Mouse (Mus musculus) brain, embryonic 14.5 days (tissue): Measurements from ENCODE around the gene Fam222a. TPM values are rescaled to one million over a fixed set of nuclear protein-coding genes. Genes with fewer than 3 reads are reported as not detected.

Experiments
- DNase-seq: peaks from one replicate; pipeline ENCODE4 v3.0.0-alpha.2; 2011; ENCODE audit warnings: low read depth
- CTCF ChIP-seq: fragments of 200-500 bp; IDR thresholded peaks from 2 replicates; pipeline ENCODE4 v1.5.1; 2012; ENCODE audit warnings: inconsistent platforms, mild to moderate bottlenecking, moderate library complexity, borderline replicate concordance; ENCODE audit not compliant: insufficient read depth, insufficient read length; ENCODE audit errors: extremely low read depth
- POLR2A ChIP-seq: fragments of 200-500 bp; IDR thresholded peaks from 2 replicates; pipeline ENCODE4 v1.6.1; 2012; ENCODE audit warnings: mild to moderate bottlenecking, inconsistent platforms, borderline replicate concordance; ENCODE audit not compliant: poor library complexity, insufficient read depth, insufficient read length, severe bottlenecking; ENCODE audit errors: extremely low read depth
- polyA plus RNA-seq: library from polyadenylated mRNA; depleted of rRNA; stranded (reverse); fragments of >200 nt; gene quantifications from 2 replicates; pipeline ENCODE4 v1.2.3, GENCODE M21; 2012

Gene Fam222a
- polyA plus RNA-seq, 1 experiment, result 16.6 TPM

DNA sequence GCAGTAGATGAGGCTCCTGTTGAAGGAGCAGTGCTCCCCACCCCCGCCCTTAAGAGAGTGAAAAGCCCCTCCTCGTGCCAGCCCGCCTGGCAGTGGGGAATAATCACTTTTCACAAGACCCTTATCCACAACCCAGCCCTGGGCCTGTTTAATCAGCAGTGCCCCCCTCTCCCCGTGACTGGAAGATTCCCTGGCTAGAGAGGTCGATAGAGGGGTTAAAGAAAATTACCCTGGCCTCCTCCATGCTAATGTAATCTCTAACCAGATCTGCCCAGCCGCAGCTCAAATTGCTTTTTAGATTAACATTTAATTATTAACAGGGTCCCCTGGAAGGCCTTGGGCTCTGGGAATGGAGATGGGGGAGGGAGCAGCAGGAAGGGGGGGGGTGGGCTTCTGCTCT, 21.2 kb downstream of the Fam222a start:
- peak; percentile 77 for DNase-seq
- TF ChIP-seq POLR2A (no peak), CTCF (no peak)

DNA sequence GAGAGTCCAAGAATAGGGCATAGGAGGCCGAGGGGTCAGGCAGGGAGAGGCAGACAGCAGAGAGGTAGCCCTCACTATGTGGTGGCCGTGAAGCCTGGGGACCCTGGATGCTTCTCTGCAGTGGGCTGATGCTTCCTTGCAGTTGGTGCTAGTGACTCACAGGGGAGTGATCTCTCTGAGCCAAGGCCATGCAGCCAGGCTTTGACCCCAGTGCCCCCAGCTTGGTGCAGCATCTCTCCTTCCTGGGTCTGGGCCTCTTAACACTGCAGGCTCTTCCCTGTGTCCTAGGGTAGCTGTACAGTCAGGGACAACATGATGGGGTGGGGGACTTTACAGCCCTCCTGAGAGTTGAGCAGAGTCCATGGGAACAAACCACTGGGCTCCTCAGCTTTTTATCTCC, 21.6 kb downstream of the Fam222a start:
- DNase-seq, result no peak
- TF ChIP-seq POLR2A, result no peak
- no peak for TF ChIP-seq CTCF

DNA sequence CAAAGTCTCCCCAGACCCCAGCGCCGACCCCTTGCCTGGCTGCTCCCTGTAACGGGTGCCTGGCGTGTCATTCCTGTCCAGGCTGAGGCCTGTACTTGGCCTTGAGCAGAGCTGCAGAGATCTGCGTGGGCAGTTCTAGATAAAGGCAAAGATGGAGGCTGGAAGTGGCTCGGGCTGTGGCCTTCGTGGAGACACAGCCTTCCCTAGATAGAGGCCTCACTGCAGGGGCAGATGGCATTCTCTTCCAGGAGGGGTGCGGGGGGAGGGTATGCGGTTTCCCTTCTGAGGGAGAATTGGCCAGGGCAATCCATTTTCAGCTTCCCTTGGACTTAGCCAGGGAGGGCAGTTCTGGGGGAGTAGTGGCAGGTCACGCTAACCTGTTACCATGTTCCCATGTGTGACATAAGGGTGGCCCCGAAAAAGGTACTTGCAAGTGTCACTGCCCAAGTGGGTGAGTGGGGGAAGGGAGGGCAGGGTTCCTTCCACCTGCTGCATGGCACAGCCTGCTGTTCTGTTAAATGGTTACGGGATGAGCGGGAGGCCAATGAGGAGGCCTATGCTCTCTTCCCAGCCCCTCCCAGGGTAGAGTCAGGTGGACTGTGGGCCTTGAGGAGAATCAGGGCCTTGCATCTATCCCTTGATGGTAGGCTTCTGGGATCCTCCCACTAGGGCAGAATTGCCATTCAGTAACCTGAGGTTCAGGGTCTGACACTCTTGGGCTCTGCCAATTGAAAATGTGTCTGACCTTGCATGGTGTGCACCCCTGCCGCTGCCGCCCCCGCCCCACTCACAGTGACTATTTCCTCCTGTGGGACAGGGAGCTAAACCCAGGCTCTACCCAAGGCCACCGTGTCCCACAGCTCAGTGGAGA, 22.5 kb downstream of the Fam222a start:
- no peak for TF ChIP-seq POLR2A
- TF ChIP-seq CTCF, result no peak
- DNase-seq, result no peak

DNA sequence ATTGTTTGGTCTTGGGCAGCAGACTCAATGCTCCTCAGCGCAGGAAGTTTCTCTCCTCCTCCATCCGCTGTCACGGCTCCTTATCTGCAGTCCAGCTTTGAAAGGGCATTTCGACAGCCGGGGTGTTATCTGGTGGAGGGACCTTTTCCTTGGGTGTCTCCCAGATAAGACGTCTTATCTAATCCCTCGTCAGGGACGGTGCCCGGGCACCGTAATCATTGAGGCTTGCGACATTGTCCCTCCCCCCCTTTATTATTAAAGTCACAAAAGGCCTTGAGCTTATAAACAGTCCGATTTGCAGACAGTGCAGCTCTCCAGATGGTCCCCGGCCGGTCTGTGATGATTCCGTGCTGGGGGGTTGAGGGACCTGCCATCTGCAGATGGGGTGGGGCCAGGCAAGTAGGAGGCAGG, 23.3 kb downstream of the Fam222a start:
- TF ChIP-seq POLR2A (no peak), CTCF (no peak)
- peak; percentile 58 for DNase-seq

DNA sequence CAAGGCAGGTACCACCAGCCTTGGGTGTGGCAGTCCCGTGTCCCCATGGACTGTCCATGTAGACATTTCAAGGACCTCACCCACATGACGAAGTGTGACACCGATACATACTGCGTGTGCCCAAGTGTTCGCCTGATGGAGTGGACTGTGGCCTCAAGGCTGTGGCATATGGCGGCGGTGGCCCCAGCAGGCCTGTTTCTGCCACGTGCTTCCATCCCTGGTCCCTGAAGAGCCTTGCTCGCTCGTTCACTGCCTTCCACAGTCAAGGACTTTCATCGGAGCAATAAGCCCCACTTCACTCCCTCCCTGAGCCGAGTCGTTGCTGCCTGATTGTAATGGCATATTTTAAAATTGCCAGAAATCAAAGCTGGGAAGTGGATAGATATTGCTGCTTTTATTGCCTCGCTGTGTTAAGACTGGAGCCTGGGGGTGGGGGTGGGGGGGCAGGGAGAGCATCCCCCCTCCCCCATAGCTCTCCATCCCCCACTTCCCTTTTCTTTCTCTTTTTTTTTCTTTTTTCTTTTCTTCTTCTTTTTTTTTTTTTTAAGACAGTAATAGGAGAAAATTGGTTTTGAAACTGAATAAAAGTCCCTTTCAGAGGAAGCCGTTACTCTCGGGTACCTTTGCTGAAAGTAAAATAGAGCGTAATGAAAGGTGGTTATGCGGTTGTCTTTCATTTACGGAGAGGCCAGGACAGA, 24.8 kb downstream of the Fam222a start:
- peak; percentile 71 for DNase-seq
- no peak for TF ChIP-seq CTCF
- TF ChIP-seq POLR2A, result no peak

DNA sequence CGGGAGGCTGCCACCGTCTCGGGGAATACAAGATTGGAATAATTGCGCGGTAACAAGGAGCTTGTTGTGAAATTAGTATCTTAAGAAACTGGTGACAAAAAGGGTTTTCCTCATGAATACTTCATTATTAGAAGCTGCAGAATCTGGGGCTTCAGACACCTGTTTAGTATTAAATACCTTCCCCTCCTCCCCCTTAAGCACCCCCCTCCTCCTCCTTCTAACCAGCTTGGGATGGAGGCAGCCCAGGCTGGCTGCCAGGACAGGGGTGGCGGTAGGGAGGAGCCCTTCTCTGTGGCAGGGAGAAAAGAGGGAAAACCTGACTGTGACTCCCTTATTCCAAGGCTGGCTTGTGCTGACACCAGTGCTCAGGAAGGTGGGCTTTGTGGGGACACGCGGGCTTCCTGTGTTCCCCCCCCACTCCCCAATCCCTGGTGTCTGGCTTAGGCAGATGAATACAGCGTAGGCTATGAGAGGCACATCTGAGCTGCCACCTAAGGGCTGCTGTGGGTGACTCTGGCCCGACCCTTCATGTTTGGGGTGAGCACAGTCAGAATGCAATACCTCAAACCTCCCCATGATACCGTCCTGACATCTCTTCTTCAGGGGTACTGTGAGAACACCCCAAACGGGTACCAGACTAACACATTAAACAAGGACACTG, 25.5 kb downstream of the Fam222a start:
- TF ChIP-seq CTCF, result no peak
- TF ChIP-seq POLR2A, result no peak
- peak; percentile 77 for DNase-seq

DNA sequence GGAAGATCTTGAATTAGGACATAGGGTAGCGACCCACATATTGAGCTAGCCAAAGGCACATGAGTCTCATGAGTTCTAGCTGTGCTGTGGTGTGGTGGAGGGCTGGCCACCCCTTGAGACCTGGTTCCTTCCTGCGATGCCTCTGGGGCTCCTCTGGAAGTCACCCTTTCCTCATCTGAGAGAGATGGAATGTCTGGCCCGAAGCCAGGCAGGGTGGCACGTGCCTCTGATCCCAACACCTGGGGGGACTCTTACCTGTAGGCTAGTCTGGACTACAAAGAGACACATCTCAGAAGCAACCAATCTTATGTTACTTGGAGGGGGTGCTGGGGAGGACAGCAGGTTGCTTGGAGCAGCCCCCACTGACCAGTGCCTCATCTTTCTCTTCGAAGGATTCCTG, 26.1 kb downstream of the Fam222a start:
- no peak for DNase-seq
- no peak for TF ChIP-seq POLR2A
- TF ChIP-seq CTCF, result no peak

DNA sequence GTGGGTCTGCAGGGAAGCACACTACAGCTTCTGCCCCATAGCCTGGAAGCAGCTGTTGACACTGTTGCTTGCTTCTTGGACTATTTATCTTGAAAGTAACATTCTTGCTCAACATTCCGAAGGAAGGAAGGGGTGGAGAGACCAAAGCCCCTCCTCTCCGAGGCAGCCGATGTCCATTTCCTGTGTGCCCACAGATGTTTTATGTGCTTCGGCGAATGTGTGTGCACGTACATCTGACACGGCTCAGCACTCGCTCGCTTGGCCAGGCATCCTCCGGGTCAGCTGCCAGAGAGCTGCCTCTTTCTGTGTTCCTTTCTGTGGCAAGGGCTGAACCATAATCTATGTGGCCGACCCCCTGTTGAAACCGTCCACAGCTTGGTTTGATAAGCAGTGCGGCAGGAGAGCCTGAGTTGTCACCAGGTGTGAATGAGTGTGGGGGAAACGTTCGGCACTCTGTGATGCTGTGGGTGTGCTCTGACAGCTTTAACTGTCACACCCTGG, 27.0 kb downstream of the Fam222a start:
- no peak for TF ChIP-seq POLR2A
- no peak for TF ChIP-seq CTCF
- DNase-seq, result no peak

DNA sequence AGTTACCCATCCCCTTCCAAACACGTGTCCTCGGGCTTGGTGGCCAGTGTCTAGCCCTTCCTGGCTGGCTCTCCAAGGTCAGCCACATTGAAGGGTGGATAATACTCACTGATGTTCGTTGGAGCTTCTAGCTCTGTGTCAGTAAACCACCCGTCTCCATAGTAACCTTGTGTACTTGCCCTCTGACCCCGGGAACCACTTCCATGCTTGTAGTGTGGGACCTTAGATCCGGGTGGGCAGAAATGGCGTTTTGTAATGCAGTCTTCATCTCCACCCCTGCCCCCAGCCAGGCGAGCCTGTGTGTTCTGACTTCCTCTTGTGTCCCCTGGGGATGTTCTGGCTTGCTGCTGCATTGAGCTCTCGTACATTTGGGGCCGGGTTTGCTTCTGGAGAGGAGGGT, 28.8 kb downstream of the Fam222a start:
- no peak for DNase-seq
- TF ChIP-seq CTCF, result no peak
- TF ChIP-seq POLR2A, result no peak

DNA sequence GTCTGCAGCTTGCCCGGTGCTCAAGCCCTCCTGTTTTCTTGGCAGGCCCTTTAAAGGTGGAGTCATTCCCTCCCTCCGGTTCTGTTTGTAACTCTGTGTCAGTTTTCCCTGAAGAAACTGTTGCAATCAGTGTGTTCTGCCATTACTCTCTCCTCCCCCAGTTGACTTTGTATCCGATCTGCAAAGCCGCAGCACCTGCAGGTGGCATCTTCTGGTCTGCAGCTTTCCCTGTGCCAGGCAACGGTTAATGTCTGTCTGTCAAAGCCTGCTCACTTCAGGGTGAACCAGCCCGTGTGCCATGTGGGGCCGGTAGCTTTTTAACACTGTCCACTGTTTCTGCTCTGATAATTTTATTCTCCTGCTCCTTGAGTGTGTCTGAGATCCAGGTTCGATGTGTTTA, 29.4 kb downstream of the Fam222a start:
- no peak for TF ChIP-seq POLR2A
- no peak for TF ChIP-seq CTCF
- DNase-seq, result no peak

DNA sequence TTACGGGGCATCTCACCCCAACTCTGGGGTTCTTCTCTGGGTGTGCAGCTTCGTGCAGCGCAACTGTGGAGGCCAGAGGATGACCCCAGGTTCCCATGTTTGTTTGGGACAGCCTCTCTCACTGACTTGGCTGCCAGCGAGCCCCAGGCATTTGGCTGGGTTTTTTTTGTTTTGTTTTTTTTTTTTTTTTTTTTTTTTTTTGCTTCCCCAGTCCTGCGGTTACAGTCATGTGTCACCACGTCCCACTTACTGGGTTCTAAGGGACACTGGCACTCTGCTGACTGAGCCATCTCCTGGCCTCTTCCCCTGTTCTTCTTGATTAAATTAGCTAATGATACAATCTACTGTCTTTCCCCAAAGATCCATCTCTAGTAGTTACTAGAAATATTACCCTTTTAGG, 29.8 kb downstream of the Fam222a start:
- DNase-seq, result no peak
- TF ChIP-seq CTCF (no peak), POLR2A (no peak)
